Mouse (Mus musculus): ENCODE measurements around the gene Txlna.

DNA sequence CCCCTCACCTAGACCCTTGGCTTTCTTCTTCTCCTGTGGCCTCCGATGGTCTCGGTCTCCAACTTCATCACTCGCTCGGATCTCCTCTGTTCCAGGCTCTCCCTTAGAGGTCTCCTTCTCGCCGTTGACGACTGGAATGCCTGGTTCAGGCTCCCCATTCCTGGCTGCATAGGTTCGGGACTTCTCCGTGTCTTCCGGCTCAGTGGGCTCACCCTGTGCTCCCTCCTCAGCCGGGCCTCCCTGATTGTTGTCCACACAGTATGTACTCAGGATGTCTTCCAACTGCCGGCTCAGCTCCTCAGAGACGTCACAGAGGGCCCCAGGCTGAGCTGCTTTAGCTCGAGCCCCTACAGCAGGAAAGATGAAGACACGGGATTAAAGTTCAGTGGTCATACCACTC, 1.6 kb downstream of the Txlna start:
- no peak for TF ChIP-seq CTCF (IDR thresholded peaks at IDR 0.05; ENCODE audit: low read depth)
- no peak for TF ChIP-seq EP300 (IDR thresholded peaks at IDR 0.05; ENCODE audit: low read depth)

All from heart, postnatal 0 days (tissue).